Mouse (Mus musculus) liver, embryonic 14.5 days (tissue): Measurements from ENCODE around the gene Acyp2.

Experiments
- CTCF ChIP-seq: IDR thresholded peaks from 2 replicates; pipeline ENCODE4 v1.5.1; 2016; ENCODE audit warnings: antibody characterized with exemption, low read depth, control low read depth
- EP300 ChIP-seq: IDR thresholded peaks from 2 replicates; pipeline ENCODE4 v1.6.1; 2016; ENCODE audit warnings: antibody characterized with exemption, low read depth

GRCm38 (mm10) chr11:30578931-30579330 lies 70.5 kb downstream of the Acyp2 start:
- TF ChIP-seq CTCF (no peak), EP300 (no peak)
